In the genomic region with DNA sequence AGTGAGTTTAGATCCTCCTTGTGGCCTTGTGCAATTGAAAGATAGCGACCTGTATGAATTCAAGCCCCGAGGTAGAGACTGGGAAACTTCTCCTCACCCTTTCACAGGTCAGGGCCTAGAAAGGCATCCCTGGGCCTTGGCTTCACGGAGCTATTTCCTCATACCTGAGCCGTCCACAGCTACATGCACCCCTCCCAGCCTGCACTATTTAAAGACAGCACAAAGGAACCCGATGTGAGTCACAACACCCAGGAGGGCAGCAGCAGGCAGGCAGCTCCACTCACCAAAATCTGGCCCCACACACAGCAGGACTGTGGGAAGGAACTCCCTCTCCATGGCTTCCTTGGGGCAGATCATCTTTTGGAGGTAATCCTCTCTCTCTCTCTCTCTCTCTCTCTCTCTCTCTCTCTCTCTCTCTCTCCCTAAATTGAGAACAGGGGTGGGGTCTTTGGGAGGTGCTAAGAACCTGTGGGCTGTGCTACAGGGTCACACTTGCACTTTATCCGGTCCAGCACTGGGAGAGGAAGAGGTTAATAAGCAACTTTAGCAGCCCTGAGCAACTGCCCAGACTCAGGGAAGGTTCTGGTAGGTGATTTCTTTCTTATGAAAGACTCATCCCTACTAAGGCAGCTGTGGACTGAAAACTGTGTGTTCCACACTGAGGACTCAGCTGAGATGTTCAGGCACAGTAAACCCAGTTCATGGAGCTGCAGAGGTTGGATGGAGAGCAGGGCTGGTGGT, we compare ENCODE assay signal across 18 mouse cellular contexts. TPM values are rescaled to one million over a fixed set of nuclear protein-coding genes. Genes with fewer than 3 reads are reported as not detected.
DNase-seq lines count a peak whose midpoint lies in the region; ATAC-seq and TF ChIP-seq lines count a peak whose summit lies in the region.
"Had no signal": no experiment of that assay in that cellular context is flagged by ENCODE, and none has a peak within 500 bp of the region (broad histone marks: within the 10 kb centered on the region; RNA-seq: fewer than 3 reads in every experiment).

A gene (plus strand): TSS at position 235 of the 741 bp plus-strand sequence.

- DNase-seq in frontal cortex, postnatal 36 days (ENCODE audit: low spot score in 2 of 2), result no peak
- DNase-seq in kidney, adult 2 months, result peak; percentile 51
- peak; percentile 16 to 32 for DNase-seq in urinary bladder, postnatal 36 days (ENCODE audit: low spot score in 2 of 2)
- DNase-seq in urinary bladder, adult 2 months (ENCODE audit: low spot score), result no peak
- DNase-seq in spleen, postnatal 36 days (ENCODE audit: low spot score in 2 of 2), result no peak
- DNase-seq in cerebellum, postnatal 10 days, result no peak
- DNase-seq: adrenal gland, postnatal 25 days; B cell, adult 2 months; cerebellum, postnatal 14 days; forebrain, postnatal 0 days; liver; spleen, adult 18-20 months had no signal

- no peak for TF ChIP-seq POLR2A in kidney, adult 2 months (IDR thresholded peaks at IDR 0.05; ENCODE audit: low read depth, low read length)

- H3K36me3 ChIP-seq in kidney, adult 2 months (ENCODE audit: control insufficient read depth, insufficient read depth, low read length), result no peaks in the 10 kb centered on the region
- no peaks in the 10 kb centered on the region for H3K36me3 ChIP-seq in kidney, embryonic 16.5 days (ENCODE audit: insufficient read depth, low read length)
- H3K36me3 ChIP-seq: embryonic facial prominence, embryonic 15.5 days; lung, embryonic 15.5 days had no signal

- peak within 1 kb of the TSS; percentile 0; the same call in 1 of the 2 replicates for H3K4me3 ChIP-seq in kidney, adult 2 months (ENCODE audit: insufficient read depth, low read depth, low read length)
- H3K4me3 ChIP-seq in kidney, embryonic 16.5 days (ENCODE audit: low read length), result no peak within 1 kb of the TSS
- H3K4me3 ChIP-seq: embryonic facial prominence, embryonic 15.5 days; lung, embryonic 15.5 days had no signal

- no peak within 1 kb of the TSS for H3K9ac ChIP-seq in kidney, embryonic 16.5 days (replicated peaks; ENCODE audit: low read length)
- H3K9ac ChIP-seq: embryonic facial prominence, embryonic 15.5 days; forebrain, postnatal 0 days; lung, embryonic 15.5 days had no signal

- no peak for TF ChIP-seq CTCF in kidney, adult 2 months (conservative IDR thresholded peaks at IDR 0.05; ENCODE audit: insufficient read depth, insufficient read length, low read depth, low read length)

- H3K4me2 ChIP-seq in kidney, embryonic 16.5 days (replicated peaks; ENCODE audit: low read depth, low read length), result no peak within 1 kb of the TSS
- H3K4me2 ChIP-seq: embryonic facial prominence, embryonic 15.5 days; lung, embryonic 15.5 days; midbrain, embryonic 11.5 days had no signal

- H3K4me1 ChIP-seq in kidney, adult 2 months (ENCODE audit: control insufficient read depth, insufficient read depth, low read length), result no peaks in the 10 kb centered on the region
- peaks cover 7% of the 10 kb centered on the region for H3K4me1 ChIP-seq in kidney, embryonic 16.5 days (ENCODE audit: insufficient read depth, low read length)

- peak; percentile 58; the same call in 1 of the 2 replicates for ATAC-seq in frontal cortex, adult (ENCODE audit: low TSS enrichment)
- ATAC-seq in kidney, embryonic 16.5 days (ENCODE audit: low FRiP score, low TSS enrichment), result no peak
- ATAC-seq: forebrain, postnatal 0 days; hindbrain, postnatal 0 days had no signal

- no peaks in the 10 kb centered on the region for H3K9me3 ChIP-seq in kidney, embryonic 16.5 days (ENCODE audit: low read length)
- H3K9me3 ChIP-seq: embryonic facial prominence, embryonic 15.5 days; lung, embryonic 15.5 days had no signal

- H3K27me3 ChIP-seq in kidney, adult 2 months (replicated peaks; ENCODE audit: control insufficient read depth, insufficient read depth, low read length), result no peaks in the 10 kb centered on the region
- no peaks in the 10 kb centered on the region for H3K27me3 ChIP-seq in kidney, embryonic 16.5 days (ENCODE audit: insufficient read depth, low read length)
- H3K27me3 ChIP-seq: embryonic facial prominence, embryonic 15.5 days; lung, embryonic 15.5 days had no signal

- WGBS in kidney, adult 2 months, result 43% methylated on average over 6 of the region's 6 CpGs
- WGBS in kidney, embryonic 16.5 days, result 43% methylated on average over 6 of the region's 6 CpGs

- H3K27ac ChIP-seq in kidney, adult 2 months (ENCODE audit: insufficient read depth, low read depth, low read length), result no peak within 1 kb of the TSS
- no peak within 1 kb of the TSS for H3K27ac ChIP-seq in kidney, embryonic 16.5 days (ENCODE audit: low read length)
- H3K27ac ChIP-seq: embryonic facial prominence, embryonic 15.5 days; hindbrain, postnatal 0 days; lung, embryonic 15.5 days had no signal

RNA-seq across cellular contexts. Expression of the gene that starts here (rescaled TPM):
- 0.77 and 0.92 TPM in 2 replicates for polyA plus RNA-seq in kidney, adult 2 months (2012; rRNA removed)
- polyA plus RNA-seq in kidney, embryonic 16.5 days (2015; fragmentation: Nextera tagmentation; extraction: Ambion mirVana), result 0.47 and 0.57 TPM in 2 replicates
- 1.9 and 2.7 TPM in 2 replicates for polyA plus RNA-seq in urinary bladder, adult 2 months (2012; rRNA removed)
- polyA plus RNA-seq: forebrain, postnatal 0 days; midbrain, embryonic 11.5 days had no signal

Comparison
In these comparisons a context has a peak if more than half of its experiments do, and no peak if none do; other contexts are left out.
1. DNase-seq: peak in urinary bladder, postnatal 36 days (2 of 2); none in frontal cortex, postnatal 36 days (0 of 2), urinary bladder, adult 2 months (single experiment), spleen, postnatal 36 days (0 of 2) and cerebellum, postnatal 10 days (0 of 2).
2. Peak in DNase-seq and H3K4me3 ChIP-seq in kidney, adult 2 months; RNA of the gene not detected or under 1 TPM.